Mouse (Mus musculus): ENCODE results near the gene Hpgd. TPM values are rescaled to one million over a fixed set of nuclear protein-coding genes. Genes with fewer than 3 reads are reported as not detected.
A peak's percentile ranks its signal among the peaks of the same experiment; 100 is the strongest.
"Not testable (repeated sequence)": the region's sequence is repeated elsewhere in the genome, so short reads cannot be mapped to it uniquely, and the experiment has no call there.

The Hpgd gene
- polyA plus RNA-seq, 1 experiment from 2014 or later = 27.3 TPM

DNA sequence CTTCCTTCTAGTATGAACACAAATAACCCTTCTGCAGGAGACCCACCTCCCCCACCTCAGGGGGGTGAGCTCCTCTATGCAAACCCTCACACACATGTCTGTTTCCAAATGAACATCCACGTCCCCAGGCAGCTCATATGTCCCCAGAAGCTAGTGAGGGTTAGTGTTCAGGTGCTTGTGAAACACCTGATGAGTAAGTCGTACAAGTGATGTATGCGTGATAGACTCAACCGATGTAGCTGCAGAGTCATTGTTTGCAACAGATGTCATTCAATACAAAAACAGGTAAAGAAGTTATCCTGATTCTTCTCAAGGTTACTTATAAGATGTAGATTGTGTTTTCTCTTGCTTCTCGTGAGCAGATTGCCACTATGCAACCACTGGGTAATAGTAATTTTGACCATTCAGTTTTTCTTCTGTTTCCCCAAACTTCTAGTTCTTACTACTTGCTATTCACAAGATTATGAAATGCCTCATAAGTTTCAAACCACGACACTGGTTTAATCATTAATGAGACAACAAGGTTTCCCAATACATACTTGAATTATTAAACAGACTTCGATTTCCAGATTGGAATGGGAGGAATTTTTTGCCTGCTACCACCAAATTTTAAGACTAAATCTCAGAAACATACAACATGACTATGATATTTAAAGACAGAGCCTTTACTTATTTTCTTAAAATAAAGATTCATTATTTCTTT is 6.9 kb upstream of the Hpgd start:
- Histone ChIP-seq H3K4me3 (no peak overlapping the region), H3K27ac (no peak overlapping the region), H3K4me1 (no peaks in the 10 kb centered on the region), H3K36me3 (no peaks in the 10 kb centered on the region), H3K27me3 (no peaks in the 10 kb centered on the region), H3K9ac (no peak overlapping the region), H3K4me2 (no peak overlapping the region), H3K9me3 (no peaks in the 10 kb centered on the region)
- no peak for ATAC-seq (ENCODE audit: borderline replicate concordance, extremely low read depth, low FRiP score, low TSS enrichment)
- WGBS = 72% methylated on average over 7 of the region's 7 CpGs

DNA sequence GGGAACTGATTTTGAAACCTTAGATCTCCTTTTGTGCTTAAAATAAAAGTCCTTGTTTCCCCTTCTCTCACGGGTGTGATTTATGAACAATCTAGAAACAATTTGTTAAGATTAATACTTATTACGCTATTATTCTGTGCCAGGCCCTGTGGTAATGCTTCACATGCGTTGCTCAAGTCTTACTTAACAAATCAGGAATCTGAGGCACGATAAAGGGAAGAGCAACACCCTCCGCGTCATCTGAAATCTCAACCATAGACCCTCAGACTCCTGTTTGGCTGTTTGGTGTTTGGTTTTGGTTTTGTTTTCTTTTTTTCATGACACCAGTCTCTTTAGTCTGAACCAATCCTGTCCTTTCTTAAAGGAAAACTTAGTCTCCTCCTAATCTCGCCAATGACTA is 2.1 kb upstream of the Hpgd start:
- H3K4me1 ChIP-seq = peaks cover 18% of the 10 kb centered on the region
- H3K9me3 ChIP-seq = no peaks in the 10 kb centered on the region
- no peak for ATAC-seq (ENCODE audit: borderline replicate concordance, extremely low read depth, low FRiP score, low TSS enrichment)
- no peak overlapping the region for H3K27ac ChIP-seq
- H3K4me2 ChIP-seq = no peak overlapping the region
- no peaks in the 10 kb centered on the region for H3K27me3 ChIP-seq
- no peak overlapping the region for H3K4me3 ChIP-seq
- H3K9ac ChIP-seq = no peak overlapping the region
- 90% methylated on average over 7 of the region's 7 CpGs for WGBS
- H3K36me3 ChIP-seq = no peaks in the 10 kb centered on the region

DNA sequence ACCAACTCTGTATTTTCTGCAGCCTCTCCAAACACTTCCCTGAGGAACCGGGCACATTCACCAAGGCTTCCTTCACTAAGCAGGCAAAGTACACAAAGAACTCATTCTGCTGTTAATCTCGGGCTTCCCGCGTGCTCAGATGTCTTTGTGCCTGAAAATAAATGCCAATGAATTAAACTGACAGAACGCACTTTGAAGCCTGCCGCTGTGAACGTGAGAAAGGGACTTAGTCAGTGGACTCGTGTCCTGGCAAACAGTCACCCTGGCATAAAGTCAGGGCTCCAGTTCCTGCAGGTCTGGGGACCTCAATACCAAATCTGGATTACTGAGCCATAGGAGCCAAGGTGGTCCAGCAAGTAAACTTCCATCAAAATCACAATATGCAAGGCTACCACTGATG is 905 bp upstream of the Hpgd start:
- no peak overlapping the region for H3K9ac ChIP-seq
- no peaks in the 10 kb centered on the region for H3K9me3 ChIP-seq
- no peaks in the 10 kb centered on the region for H3K27me3 ChIP-seq
- ATAC-seq (ENCODE audit: borderline replicate concordance, extremely low read depth, low FRiP score, low TSS enrichment) = no peak; the same call in 1 of the 2 replicates
- H3K27ac ChIP-seq = no peak overlapping the region
- H3K36me3 ChIP-seq = no peaks in the 10 kb centered on the region
- H3K4me1 ChIP-seq = peaks cover 18% of the 10 kb centered on the region
- no peak overlapping the region for H3K4me3 ChIP-seq
- H3K4me2 ChIP-seq = peak overlapping the region; percentile 93
- 4% methylated on average over 8 of the region's 8 CpGs for whole genome bisulfite sequencing

DNA sequence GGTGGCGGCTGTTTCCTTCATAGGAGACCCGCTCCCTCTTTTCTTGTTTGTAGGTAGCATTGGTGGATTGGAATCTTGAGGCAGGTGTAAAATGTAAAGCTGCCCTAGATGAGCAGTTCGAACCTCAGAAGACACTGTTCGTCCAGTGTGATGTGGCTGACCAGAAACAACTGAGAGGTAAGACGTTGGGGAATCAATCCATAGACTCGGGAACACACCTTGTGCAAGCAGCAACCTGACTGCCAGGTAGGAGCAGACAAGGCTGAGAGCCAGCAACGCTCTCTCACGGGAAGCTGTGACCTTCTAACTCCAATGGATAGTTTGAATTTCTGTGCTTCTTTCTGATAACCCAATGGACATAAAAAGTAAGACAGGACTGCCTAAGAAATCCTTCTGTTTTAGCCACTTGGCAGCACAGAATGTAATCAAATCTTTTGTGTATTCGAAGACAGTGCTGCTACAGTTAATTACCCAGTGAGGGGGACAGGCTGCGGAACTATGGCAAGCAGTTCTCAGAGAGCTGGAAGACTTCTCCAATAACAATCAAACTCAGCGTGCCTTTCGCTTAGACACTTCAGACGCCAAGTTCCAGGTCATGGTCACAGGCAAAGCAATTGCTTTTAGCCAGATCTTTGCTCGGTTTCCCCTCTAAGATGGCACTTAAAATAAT is 636 bp downstream of the Hpgd start:
- peak overlapping the region; percentile 57 for H3K4me3 ChIP-seq
- no peak overlapping the region for H3K27ac ChIP-seq
- H3K9me3 ChIP-seq = no peaks in the 10 kb centered on the region
- ATAC-seq (ENCODE audit: borderline replicate concordance, extremely low read depth, low FRiP score, low TSS enrichment) = no peak
- no peaks in the 10 kb centered on the region for H3K27me3 ChIP-seq
- peak overlapping the region; percentile 93 for H3K4me2 ChIP-seq
- no peaks in the 10 kb centered on the region for H3K36me3 ChIP-seq
- 13% methylated on average over 14 of the region's 14 CpGs for WGBS
- peaks cover 18% of the 10 kb centered on the region for H3K4me1 ChIP-seq
- peak overlapping the region; percentile 61 for H3K9ac ChIP-seq

DNA sequence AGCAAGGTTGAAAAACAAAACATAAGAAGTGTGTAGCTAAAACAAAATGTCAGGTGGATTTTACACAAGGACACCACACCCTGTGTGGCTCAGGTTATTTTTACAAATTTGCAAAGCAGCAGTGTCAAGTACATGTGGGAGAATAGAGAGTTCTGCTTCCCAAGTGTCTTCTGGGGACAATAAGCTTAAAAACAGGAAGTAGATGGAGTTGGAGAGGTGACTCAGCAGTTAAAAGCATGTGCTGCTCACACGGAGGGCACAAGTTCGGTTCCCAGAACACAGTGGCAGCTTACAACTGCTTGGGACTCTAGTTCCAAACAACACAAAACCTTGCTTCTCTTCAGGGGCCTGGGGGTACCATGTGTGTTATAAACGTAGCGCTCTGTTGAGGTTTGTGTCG is 5.0 kb downstream of the Hpgd start:
- 70% methylated on average over 5 of the region's 5 CpGs for WGBS
- Histone ChIP-seq H3K36me3 (no peaks in the 10 kb centered on the region), H3K4me1 (0 out of 2 replicates have a peak, but pooled peaks cover 7% of the 10 kb centered on the region), H3K9me3 (no peaks in the 10 kb centered on the region), H3K9ac (no peak overlapping the region), H3K27me3 (no peaks in the 10 kb centered on the region), H3K4me2 (no peak overlapping the region), H3K27ac (no peak overlapping the region), H3K4me3 (no peak overlapping the region)
- ATAC-seq (ENCODE audit: borderline replicate concordance, extremely low read depth, low FRiP score, low TSS enrichment) = no peak

DNA sequence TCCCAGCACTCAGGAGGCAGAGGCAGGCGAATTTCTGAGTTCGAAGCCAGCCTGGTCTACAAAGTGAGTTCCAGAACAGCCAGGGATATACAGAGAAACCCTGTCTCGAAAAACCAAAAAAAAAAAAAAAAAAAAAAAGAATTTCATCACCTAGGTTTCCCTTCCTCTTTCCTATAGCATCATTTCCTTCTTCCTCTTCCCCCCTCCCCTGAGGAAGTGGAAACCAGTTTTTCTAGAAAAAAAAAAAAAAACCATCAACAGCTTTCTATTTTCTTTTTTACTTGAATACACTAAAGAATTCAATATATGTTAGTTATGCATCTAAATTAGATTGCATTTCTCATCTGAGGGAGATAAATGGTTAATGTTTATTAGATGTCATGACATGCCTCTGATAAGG is 6.9 kb downstream of the Hpgd start:
- not testable (repeated sequence) for H3K27ac ChIP-seq; H3K9ac ChIP-seq; ATAC-seq (ENCODE audit: borderline replicate concordance, extremely low read depth, low FRiP score, low TSS enrichment); H3K4me3 ChIP-seq; H3K27me3 ChIP-seq; H3K9me3 ChIP-seq; H3K4me2 ChIP-seq; H3K36me3 ChIP-seq; H3K4me1 ChIP-seq
- WGBS = 92% methylated on average over 3 of the region's 3 CpGs

DNA sequence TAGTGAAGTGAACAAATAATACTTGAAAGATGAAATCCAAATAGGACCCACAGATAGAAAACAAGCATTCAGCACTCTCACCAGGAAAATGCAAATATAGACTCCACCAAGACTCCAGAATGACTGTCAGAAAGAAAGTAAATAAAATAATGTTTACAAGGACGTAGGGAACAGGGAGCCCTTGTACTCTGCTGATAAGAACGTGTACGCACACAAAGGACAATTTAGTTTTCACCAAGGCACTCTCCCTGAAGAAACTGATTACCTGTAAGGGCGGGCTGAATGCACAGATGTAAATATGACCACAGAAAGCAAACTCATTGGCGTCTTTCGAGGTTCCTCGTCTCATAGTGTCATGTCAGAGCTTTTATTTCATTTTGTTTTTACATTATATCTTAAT is 10.2 kb downstream of the Hpgd start:
- ATAC-seq (ENCODE audit: borderline replicate concordance, extremely low read depth, low FRiP score, low TSS enrichment) = no peak
- H3K9me3 ChIP-seq = no peaks in the 10 kb centered on the region

DNA sequence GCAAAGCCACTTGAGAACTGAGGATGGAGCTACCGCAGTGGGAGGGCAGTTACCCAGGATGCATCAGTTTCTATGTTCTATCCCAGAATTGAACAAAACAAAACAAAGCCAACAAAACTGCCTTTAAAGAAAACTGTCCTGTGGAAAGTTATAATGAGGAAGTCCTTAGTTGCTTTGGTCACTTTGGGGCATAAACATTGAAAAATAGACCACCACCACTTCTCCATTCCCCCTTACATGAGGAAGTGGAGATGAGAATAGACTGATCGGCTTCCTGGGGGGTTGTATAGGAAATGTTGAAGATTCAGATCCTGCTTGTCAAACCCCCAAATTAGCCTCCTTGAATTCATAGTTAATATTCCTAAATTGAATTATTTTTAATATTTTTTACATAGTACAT is 19.2 kb downstream of the Hpgd start:
- Histone ChIP-seq H3K9ac (no peak overlapping the region), H3K36me3 (no peaks in the 10 kb centered on the region), H3K4me2 (no peak overlapping the region), H3K9me3 (no peaks in the 10 kb centered on the region), H3K4me3 (no peak overlapping the region), H3K4me1 (no peaks in the 10 kb centered on the region), H3K27ac (no peak overlapping the region), H3K27me3 (no peaks in the 10 kb centered on the region)
- 74% methylated on average over 2 of the region's 2 CpGs for WGBS
- no peak for ATAC-seq (ENCODE audit: borderline replicate concordance, extremely low read depth, low FRiP score, low TSS enrichment)

More for the DNA sequence above, 10.2 kb downstream of the Hpgd start:
- Histone ChIP-seq H3K4me1 (no peaks in the 10 kb centered on the region), H3K27ac (no peak overlapping the region), H3K36me3 (no peaks in the 10 kb centered on the region), H3K4me2 (no peak overlapping the region), H3K4me3 (no peak overlapping the region), H3K27me3 (no peaks in the 10 kb centered on the region), H3K9ac (no peak overlapping the region)
- 42% methylated on average over 7 of the region's 7 CpGs for WGBS

DNA sequence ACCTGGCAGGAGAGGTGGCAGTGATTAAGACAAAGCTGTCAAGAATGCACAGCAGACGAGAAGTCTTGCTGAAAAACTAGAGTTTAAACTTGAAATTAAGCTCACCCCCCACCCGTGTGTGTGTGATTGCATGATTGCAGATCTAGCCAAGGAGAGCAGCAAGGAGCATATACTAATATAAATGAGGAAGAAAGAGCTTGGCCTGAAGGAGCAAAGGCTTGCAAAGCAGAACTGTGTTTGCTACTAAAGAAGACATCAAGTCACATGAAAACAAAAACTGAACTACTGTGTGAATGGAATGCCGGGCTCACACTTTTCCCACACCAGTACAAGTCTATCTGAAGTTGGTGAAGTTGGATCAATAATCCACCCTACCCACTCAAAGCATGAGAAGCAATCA is 20.8 kb downstream of the Hpgd start:
- WGBS = 71% methylated on average over 3 of the region's 3 CpGs
- no peak for ATAC-seq (ENCODE audit: borderline replicate concordance, extremely low read depth, low FRiP score, low TSS enrichment)
- Histone ChIP-seq H3K27ac (no peak overlapping the region), H3K9me3 (no peaks in the 10 kb centered on the region), H3K27me3 (no peaks in the 10 kb centered on the region), H3K4me3 (no peak overlapping the region), H3K36me3 (no peaks in the 10 kb centered on the region), H3K9ac (no peak overlapping the region), H3K4me2 (no peak overlapping the region), H3K4me1 (no peaks in the 10 kb centered on the region)

DNA sequence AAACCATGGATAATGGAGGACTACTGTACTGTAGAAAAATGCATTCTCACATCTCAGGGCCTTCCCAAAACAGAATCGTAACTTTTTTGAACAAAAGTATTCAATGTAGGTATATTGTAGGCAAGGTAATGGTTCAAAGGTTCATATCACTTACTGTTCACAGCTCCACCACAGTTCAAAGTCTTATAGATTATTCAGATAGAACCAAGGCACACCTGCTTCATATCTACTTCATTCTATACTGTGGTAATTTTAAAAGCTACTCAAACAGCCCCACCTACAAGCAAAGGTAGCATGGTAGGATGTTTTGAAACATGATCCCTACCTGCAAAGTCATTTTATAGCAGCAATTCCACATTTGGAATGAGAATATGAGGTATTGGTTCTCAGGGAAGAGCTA is 28.9 kb downstream of the Hpgd start:
- Histone ChIP-seq H3K4me3 (no peak overlapping the region), H3K27me3 (no peaks in the 10 kb centered on the region), H3K9ac (no peak overlapping the region), H3K4me1 (no peaks in the 10 kb centered on the region), H3K36me3 (no peaks in the 10 kb centered on the region), H3K27ac (no peak overlapping the region), H3K9me3 (no peaks in the 10 kb centered on the region), H3K4me2 (no peak overlapping the region)
- 82% methylated on average over 1 of the region's 1 CpGs for WGBS
- no peak for ATAC-seq (ENCODE audit: borderline replicate concordance, extremely low read depth, low FRiP score, low TSS enrichment)

DNA sequence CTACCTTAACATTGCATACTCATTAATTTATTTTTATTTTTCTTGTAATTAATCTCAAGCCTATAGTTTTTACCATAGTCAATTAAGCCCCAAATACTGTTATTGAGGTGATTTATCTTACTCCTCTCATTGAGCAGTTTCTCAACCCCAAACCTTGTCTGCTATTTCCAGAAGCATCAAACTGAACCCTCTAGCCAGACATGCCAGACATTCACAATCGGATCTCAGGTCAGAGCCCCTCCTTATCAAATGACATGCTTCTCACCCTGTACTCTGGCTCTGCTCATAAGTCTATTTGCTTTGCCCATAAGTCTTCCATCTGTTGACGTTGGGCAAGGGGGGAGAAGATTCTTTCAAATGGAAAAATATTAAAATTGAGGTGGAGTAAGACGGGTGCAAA is 33.3 kb downstream of the Hpgd start:
- Histone ChIP-seq H3K9me3 (no peaks in the 10 kb centered on the region), H3K27me3 (no peaks in the 10 kb centered on the region), H3K4me2 (no peak overlapping the region), H3K4me3 (no peak overlapping the region), H3K36me3 (no peaks in the 10 kb centered on the region), H3K9ac (no peak overlapping the region), H3K4me1 (no peaks in the 10 kb centered on the region), H3K27ac (no peak overlapping the region)
- no peak for ATAC-seq (ENCODE audit: borderline replicate concordance, extremely low read depth, low FRiP score, low TSS enrichment)
- 34% methylated on average over 3 of the region's 3 CpGs for WGBS

DNA sequence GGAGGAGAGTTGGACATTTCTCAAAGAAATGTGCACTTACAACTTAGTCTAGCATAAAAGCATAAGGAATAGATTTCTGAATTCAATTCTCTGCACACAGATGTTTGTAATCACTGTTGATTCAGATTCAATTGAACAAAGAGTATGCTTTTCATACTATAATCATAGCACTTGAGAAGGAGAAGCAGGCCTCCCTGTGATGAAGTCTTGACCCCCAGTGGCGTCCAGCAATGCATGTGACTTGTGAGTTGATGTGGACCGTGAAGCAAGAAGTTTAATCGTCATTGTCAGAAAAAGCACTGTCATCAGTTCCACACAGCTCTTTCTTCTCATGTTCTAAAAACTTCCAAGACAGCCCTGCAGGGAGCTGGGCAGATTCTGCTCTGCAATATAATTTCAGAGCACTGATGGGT is 33.8 kb downstream of the Hpgd start:
- no peak overlapping the region for H3K9ac ChIP-seq
- H3K4me1 ChIP-seq = no peaks in the 10 kb centered on the region
- no peak for ATAC-seq (ENCODE audit: borderline replicate concordance, extremely low read depth, low FRiP score, low TSS enrichment)
- no peak overlapping the region for H3K27ac ChIP-seq
- H3K9me3 ChIP-seq = no peaks in the 10 kb centered on the region
- H3K27me3 ChIP-seq = no peaks in the 10 kb centered on the region
- H3K4me2 ChIP-seq = no peak overlapping the region
- WGBS = 48% methylated on average over 3 of the region's 3 CpGs
- H3K4me3 ChIP-seq = no peak overlapping the region
- no peaks in the 10 kb centered on the region for H3K36me3 ChIP-seq
